Mouse (Mus musculus): ENCODE data around the gene Vim.
"Not testable (repeated sequence)": the region's sequence is repeated elsewhere in the genome, so short reads cannot be mapped to it uniquely, and the experiment has no call there.

Vim gene

GRCm38 (mm10) chr2:13559729-13560128, 14.0 kb upstream of the Vim start:
- in situ Hi-C loops (cut with MboI, MseI) = loop anchor here (25.0 kb wide), 1 partner anchor 1147 kb away; the partner anchor contains the start of gene Mindy3

GRCm38 (mm10) chr2:13560396-13560795, 13.3 kb upstream of the Vim start:
- in situ Hi-C loops (cut with MboI, MseI) = loop anchor here (25.0 kb wide), 1 partner anchor 1148 kb away; the partner anchor contains the start of gene Mindy3

- in situ Hi-C loops (cut with MboI, MseI) = loop anchor here (5.0 to 25.0 kb wide), 2 partner anchors 153 to 1158 kb away; partner anchors contain the start of gene Mindy3
Observed at GRCm38 (mm10) chr2:13570122-13570521, 3.6 kb upstream of the Vim start.

- in situ Hi-C loops (cut with MboI, MseI) = loop anchor here (5.0 to 25.0 kb wide), 2 partner anchors 155 to 1160 kb away; partner anchors contain the start of gene Mindy3
Observed at GRCm38 (mm10) chr2:13572101-13572553, 1.6 kb upstream of the Vim start.

GRCm38 (mm10) chr2:13572647-13573407, 900 bp upstream of the Vim start:
- in situ Hi-C loops (cut with MboI, MseI) = loop anchor here (5.0 to 25.0 kb wide), 2 partner anchors 156 to 1161 kb away; partner anchors contain the start of gene Mindy3

- in situ Hi-C loops (cut with MboI, MseI) = loop anchor here (5.0 to 25.0 kb wide), 2 partner anchors 157 to 1162 kb away; partner anchors contain the start of gene Mindy3
Observed at GRCm38 (mm10) chr2:13574066-13574800, 506 bp downstream of the Vim start.

GRCm38 (mm10) chr2:13574801-13575150, 1.0 kb downstream of the Vim start:
- in situ Hi-C loops (cut with MboI, MseI) = loop anchor here (5.0 to 25.0 kb wide), 2 partner anchors 157 to 1162 kb away; partner anchors contain the start of gene Mindy3

GRCm38 (mm10) chr2:13575287-13575801, 1.6 kb downstream of the Vim start:
- in situ Hi-C loops (cut with MboI, MseI) = no loop called here

- in situ Hi-C loops (cut with MboI, MseI) = no loop called here
Observed at GRCm38 (mm10) chr2:13575926-13576325, 2.2 kb downstream of the Vim start.

- in situ Hi-C loops (cut with MboI, MseI) = no loop called here
Observed at GRCm38 (mm10) chr2:13577399-13577798, 3.7 kb downstream of the Vim start.

GRCm38 (mm10) chr2:13578473-13579152, 4.9 kb downstream of the Vim start:
- in situ Hi-C loops (cut with MboI, MseI) = no loop called here

GRCm38 (mm10) chr2:13579315-13579714, 5.6 kb downstream of the Vim start:
- in situ Hi-C loops (cut with MboI, MseI) = no loop called here

GRCm38 (mm10) chr2:13579991-13580390, 6.3 kb downstream of the Vim start:
- in situ Hi-C loops (cut with MboI, MseI) = no loop called here

- in situ Hi-C loops (cut with MboI, MseI) = no loop called here
Observed at GRCm38 (mm10) chr2:13582184-13582583, 8.5 kb downstream of the Vim start.

- in situ Hi-C loops (cut with MboI, MseI) = not testable (repeated sequence)
Observed at GRCm38 (mm10) chr2:13583746-13584145, 10.0 kb downstream of the Vim start.

- in situ Hi-C loops (cut with MboI, MseI) = no loop called here
Observed at GRCm38 (mm10) chr2:13593328-13593727, 19.6 kb downstream of the Vim start.

- in situ Hi-C loops (cut with MboI, MseI) = no loop called here
Observed at GRCm38 (mm10) chr2:13596965-13597656, 23.4 kb downstream of the Vim start.

GRCm38 (mm10) chr2:13598166-13598565, 24.4 kb downstream of the Vim start:
- in situ Hi-C loops (cut with MboI, MseI) = no loop called here

GRCm38 (mm10) chr2:13603093-13603492, 29.4 kb downstream of the Vim start:
- in situ Hi-C loops (cut with MboI, MseI) = no loop called here

- in situ Hi-C loops (cut with MboI, MseI) = not testable (repeated sequence)
Observed at GRCm38 (mm10) chr2:13603636-13604035, 29.9 kb downstream of the Vim start.
